Mouse (Mus musculus): ENCODE data around the gene Arhgap35. TPM values are rescaled to one million over a fixed set of nuclear protein-coding genes. Genes with fewer than 3 reads are reported as not detected.

Gene Arhgap35
- 34.0 TPM for polyA plus RNA-seq (2014; fragmentation: Illumina TruSeq; extraction: RNeasy Lipid Tissue Mini Kit (QIAGEN cat#74804); ENCODE audit: low read depth, low replicate concordance)

DNA sequence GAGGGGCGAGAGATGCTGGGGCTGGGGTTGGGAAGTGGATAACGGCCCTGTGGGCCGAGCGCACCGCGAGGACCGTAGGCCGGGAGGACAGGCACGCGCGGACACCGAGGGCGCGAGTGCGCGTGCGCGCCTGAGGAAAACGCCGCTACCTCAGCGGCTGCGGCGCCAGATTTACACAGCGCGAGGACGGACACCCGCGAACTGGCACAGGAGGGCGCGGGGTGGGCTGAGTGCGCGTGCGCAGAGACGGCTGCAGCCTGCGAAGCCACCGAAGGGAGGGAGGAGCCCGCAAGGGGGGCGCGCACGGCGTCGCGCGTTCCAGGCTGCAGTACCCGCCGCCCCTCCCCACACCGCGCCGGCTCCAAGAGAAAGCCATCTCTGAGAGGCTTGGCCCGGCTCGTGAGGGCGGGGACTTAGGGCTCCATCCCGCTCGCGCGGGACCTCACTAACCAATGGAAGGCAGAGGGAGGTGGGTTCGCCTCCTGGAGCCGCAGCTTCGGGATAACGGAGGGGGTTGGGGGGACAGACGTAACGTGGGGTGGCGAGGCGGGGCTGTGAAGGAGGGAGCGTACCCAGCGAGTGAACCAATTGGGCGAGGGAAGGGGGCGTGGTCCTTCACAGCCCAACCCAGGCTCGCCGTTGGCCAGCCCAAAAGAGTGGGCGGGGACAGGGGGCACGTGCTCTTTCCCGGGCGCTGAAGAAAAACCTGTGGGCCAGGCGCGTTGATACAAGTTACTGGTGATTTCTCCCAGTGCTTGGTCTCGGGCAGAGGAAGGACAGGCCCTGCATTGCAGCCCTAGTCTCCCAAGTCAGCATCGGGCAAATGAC, at the start of gene Arhgap35:
Gene Arhgap35 (minus strand): TSS at position 106 of the 828 bp plus-strand sequence.

DNA sequence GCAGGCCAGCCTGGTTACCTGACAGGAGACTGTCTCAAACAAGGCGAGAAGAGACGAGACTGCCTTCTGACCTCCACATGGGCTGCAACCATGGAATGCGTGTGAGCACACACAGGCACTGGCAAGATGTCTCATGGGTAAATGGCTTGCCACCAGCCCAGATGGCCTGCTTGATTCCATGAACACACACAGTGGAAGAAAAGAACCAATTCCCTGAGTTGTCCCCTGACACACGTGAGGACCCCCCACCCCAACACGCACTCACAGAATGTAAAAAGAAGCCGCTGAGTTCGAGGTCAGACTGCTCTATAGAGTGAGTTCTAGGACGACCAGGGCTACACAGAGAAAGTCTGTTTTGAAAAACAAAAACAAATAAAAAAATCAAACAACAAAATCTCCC, 137.2 kb downstream of the Arhgap35 start, which contains the start of gene Npas1:
Gene Npas1 (minus strand): TSS at position 101 of the 400 bp plus-strand sequence.

DNA sequence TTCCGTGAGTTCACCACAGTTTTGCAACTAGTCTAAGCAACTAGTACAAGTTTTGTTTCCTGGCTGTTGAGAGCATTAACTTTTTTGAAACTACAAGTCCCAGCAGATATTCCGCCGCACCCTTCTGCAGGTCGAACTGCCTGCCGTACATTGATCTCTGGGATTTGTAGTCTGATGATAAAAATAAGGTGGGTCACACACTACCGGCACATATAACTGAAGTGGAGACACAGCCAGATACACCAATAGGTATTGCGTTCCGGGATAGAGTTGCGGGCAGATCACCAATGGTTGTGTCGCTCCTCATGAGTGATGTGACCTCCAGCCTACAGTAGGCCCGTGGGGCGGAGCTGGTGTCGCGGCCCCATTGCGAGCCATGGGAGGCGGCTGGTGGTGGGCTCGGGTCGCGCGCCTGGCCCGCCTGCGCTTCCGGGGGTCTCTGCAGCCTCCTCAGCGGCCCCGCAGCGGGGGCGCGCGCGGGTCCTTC, 162.2 kb downstream of the Arhgap35 start, which contains the start of gene Tmem160:
Gene Tmem160 (plus strand): TSS at position 193 of the 487 bp plus-strand sequence.

Other genes starting within 250 kb of the Arhgap35 start
- gene Sae1, start 227.2 kb downstream of the Arhgap35 start, polyA plus RNA-seq (2014; fragmentation: Illumina TruSeq; extraction: RNeasy Lipid Tissue Mini Kit (QIAGEN cat#74804); ENCODE audit: low read depth, low replicate concordance) = 46.2 TPM
- gene Zc3h4, start 214.1 kb downstream of the Arhgap35 start, polyA plus RNA-seq (2014; fragmentation: Illumina TruSeq; extraction: RNeasy Lipid Tissue Mini Kit (QIAGEN cat#74804); ENCODE audit: low read depth, low replicate concordance) = 3.0 TPM
- gene Tmem160, start 162.2 kb downstream of the Arhgap35 start, polyA plus RNA-seq (2014; fragmentation: Illumina TruSeq; extraction: RNeasy Lipid Tissue Mini Kit (QIAGEN cat#74804); ENCODE audit: low read depth, low replicate concordance) = not detected
- gene Npas1, start 137.3 kb downstream of the Arhgap35 start, polyA plus RNA-seq (2014; fragmentation: Illumina TruSeq; extraction: RNeasy Lipid Tissue Mini Kit (QIAGEN cat#74804); ENCODE audit: low read depth, low replicate concordance) = not detected
- not detected for gene Ceacam15, start 60.7 kb upstream of the Arhgap35 start, polyA plus RNA-seq (2014; fragmentation: Illumina TruSeq; extraction: RNeasy Lipid Tissue Mini Kit (QIAGEN cat#74804); ENCODE audit: low read depth, low replicate concordance)
- gene Ceacam9, start 106.9 kb upstream of the Arhgap35 start, polyA plus RNA-seq (2014; fragmentation: Illumina TruSeq; extraction: RNeasy Lipid Tissue Mini Kit (QIAGEN cat#74804); ENCODE audit: low read depth, low replicate concordance) = not detected
- 69.5 TPM for gene Ap2s1, start 123.4 kb upstream of the Arhgap35 start, polyA plus RNA-seq (2014; fragmentation: Illumina TruSeq; extraction: RNeasy Lipid Tissue Mini Kit (QIAGEN cat#74804); ENCODE audit: low read depth, low replicate concordance)
- 11.7 TPM for gene Slc1a5, start 166.3 kb upstream of the Arhgap35 start, polyA plus RNA-seq (2014; fragmentation: Illumina TruSeq; extraction: RNeasy Lipid Tissue Mini Kit (QIAGEN cat#74804); ENCODE audit: low read depth, low replicate concordance)
- 12.7 TPM for gene Strn4, start 200.9 kb upstream of the Arhgap35 start, polyA plus RNA-seq (2014; fragmentation: Illumina TruSeq; extraction: RNeasy Lipid Tissue Mini Kit (QIAGEN cat#74804); ENCODE audit: low read depth, low replicate concordance)
- gene Fkrp, start 201.7 kb upstream of the Arhgap35 start, polyA plus RNA-seq (2014; fragmentation: Illumina TruSeq; extraction: RNeasy Lipid Tissue Mini Kit (QIAGEN cat#74804); ENCODE audit: low read depth, low replicate concordance) = 8.0 TPM
- 0.28 TPM for gene Prkd2, start 227.9 kb upstream of the Arhgap35 start, polyA plus RNA-seq (2014; fragmentation: Illumina TruSeq; extraction: RNeasy Lipid Tissue Mini Kit (QIAGEN cat#74804); ENCODE audit: low read depth, low replicate concordance)